Mouse (Mus musculus): ENCODE measurements at regions not wholly inside any gene's neighbourhood (a gene's known extent, or its start where the extent isn't known, plus 50 kb on each side); places are given as distances from the start of the nearest gene placed in this dataset.

- H3K4me1 ChIP-seq (ENCODE audit: control insufficient read depth, insufficient read depth, insufficient read length, low read length) = no peaks in the 10 kb centered on the region
- H3K27ac ChIP-seq (ENCODE audit: insufficient read depth, low read depth, low read length) = no peak overlapping the region
- 79% methylated on average over 5 of the region's 5 CpGs for WGBS
- no peaks in the 10 kb centered on the region for H3K27me3 ChIP-seq (ENCODE audit: control insufficient read depth, insufficient read depth, low read length)
- TF ChIP-seq CTCF (IDR thresholded peaks at IDR 0.05; ENCODE audit: extremely low read depth, insufficient read length, insufficient replicate concordance, low read depth, low read length) (no peak), POLR2A (IDR thresholded peaks at IDR 0.05; ENCODE audit: low read depth, low read length) (no peak)
- no peak overlapping the region for H3K4me3 ChIP-seq (ENCODE audit: low read depth, low read length)
- H3K36me3 ChIP-seq (ENCODE audit: control insufficient read depth, insufficient read depth, low read length) = no peaks in the 10 kb centered on the region
Observed at GRCm38 (mm10) chr8:11119030-11119634, 110.9 kb upstream of the Irs2 start.

DNA sequence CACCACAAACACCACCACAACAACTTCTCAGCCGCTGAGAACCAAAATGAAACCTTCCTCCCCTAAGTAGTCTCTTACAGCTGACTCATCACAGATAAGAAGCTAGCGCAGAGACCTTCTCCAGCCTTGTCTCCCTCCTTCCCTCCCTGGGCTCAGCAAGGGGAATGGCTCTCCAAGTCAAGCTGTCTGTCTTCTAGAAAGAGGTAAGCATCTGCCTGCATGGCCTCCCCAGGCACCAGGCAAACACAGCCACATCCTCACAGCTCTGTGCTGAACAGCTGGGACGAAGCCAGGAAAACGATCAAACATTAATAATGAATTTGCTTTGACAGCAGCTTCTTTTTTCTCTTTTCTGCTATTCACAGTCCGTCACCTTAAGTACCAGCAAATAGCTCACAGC, 108.3 kb upstream of the Irs2 start:
- TF ChIP-seq CTCF (IDR thresholded peaks at IDR 0.05; ENCODE audit: extremely low read depth, insufficient read length, insufficient replicate concordance, low read depth, low read length) = 0 out of 2 replicates have a peak, but pooled peaks have one; percentile 6
- no peak for TF ChIP-seq POLR2A (IDR thresholded peaks at IDR 0.05; ENCODE audit: low read depth, low read length)
- Histone ChIP-seq H3K4me1 (ENCODE audit: control insufficient read depth, insufficient read depth, insufficient read length, low read length) (peaks cover 5% of the 10 kb centered on the region; the same call in 1 of the 2 replicates), H3K4me3 (ENCODE audit: low read depth, low read length) (no peak overlapping the region), H3K36me3 (ENCODE audit: control insufficient read depth, insufficient read depth, low read length) (no peaks in the 10 kb centered on the region), H3K27ac (ENCODE audit: insufficient read depth, low read depth, low read length) (no peak overlapping the region), H3K27me3 (ENCODE audit: control insufficient read depth, insufficient read depth, low read length) (no peaks in the 10 kb centered on the region)
- 67% methylated on average over 5 of the region's 5 CpGs for WGBS

DNA sequence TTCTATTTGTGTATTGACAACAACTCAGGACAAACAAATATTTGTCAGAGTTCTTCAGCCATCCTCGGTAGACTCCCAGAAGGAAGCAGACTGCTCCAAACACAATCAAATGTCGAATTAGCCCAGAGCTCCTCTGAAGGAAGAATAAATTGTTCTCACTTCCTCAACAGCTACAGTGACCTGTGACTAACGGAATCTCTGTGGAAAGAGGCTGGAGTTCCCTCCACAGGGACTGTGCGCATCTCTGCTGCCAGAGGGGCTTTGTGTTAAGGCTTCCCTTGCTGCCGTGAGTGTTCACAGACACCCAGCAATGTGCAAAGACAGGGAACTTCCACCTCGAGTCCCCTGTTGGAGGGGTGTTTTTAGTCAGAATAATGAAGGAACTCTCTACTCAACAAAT, 107.0 kb upstream of the Irs2 start:
- H3K36me3 ChIP-seq (ENCODE audit: control insufficient read depth, insufficient read depth, low read length) = no peaks in the 10 kb centered on the region
- no peak overlapping the region for H3K4me3 ChIP-seq (ENCODE audit: low read depth, low read length)
- no peak for TF ChIP-seq CTCF (IDR thresholded peaks at IDR 0.05; ENCODE audit: extremely low read depth, insufficient read length, insufficient replicate concordance, low read depth, low read length)
- TF ChIP-seq POLR2A (IDR thresholded peaks at IDR 0.05; ENCODE audit: low read depth, low read length) = no peak
- no peaks in the 10 kb centered on the region for H3K27me3 ChIP-seq (ENCODE audit: control insufficient read depth, insufficient read depth, low read length)
- peaks cover 5% of the 10 kb centered on the region; the same call in 1 of the 2 replicates for H3K4me1 ChIP-seq (ENCODE audit: control insufficient read depth, insufficient read depth, insufficient read length, low read length)
- no peak overlapping the region for H3K27ac ChIP-seq (ENCODE audit: insufficient read depth, low read depth, low read length)
- WGBS = 42% methylated on average over 6 of the region's 6 CpGs

DNA sequence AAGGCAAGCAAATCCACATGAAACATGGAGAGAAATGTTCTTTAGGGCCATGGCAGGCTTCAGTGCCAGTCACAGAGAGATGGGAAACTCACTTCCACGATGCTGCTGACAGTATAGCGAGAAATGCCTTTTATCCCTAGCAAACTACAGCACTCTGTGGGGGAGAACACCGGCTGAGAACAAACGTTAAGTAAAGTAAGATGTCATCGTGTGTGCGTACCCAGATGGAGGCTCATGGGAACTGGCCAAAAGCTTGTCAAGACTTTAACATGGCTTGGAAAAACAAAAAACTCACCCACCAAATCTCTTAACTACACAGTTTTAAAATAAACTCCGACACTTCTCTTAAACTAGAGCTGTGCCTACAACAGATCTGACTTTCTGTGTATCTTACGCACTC, 106.3 kb upstream of the Irs2 start:
- Histone ChIP-seq H3K36me3 (ENCODE audit: control insufficient read depth, insufficient read depth, low read length) (no peaks in the 10 kb centered on the region), H3K27me3 (ENCODE audit: control insufficient read depth, insufficient read depth, low read length) (no peaks in the 10 kb centered on the region), H3K27ac (ENCODE audit: insufficient read depth, low read depth, low read length) (no peak overlapping the region), H3K4me1 (ENCODE audit: control insufficient read depth, insufficient read depth, insufficient read length, low read length) (peaks cover 5% of the 10 kb centered on the region; the same call in 1 of the 2 replicates), H3K4me3 (ENCODE audit: low read depth, low read length) (no peak overlapping the region)
- TF ChIP-seq POLR2A (IDR thresholded peaks at IDR 0.05; ENCODE audit: low read depth, low read length) = no peak
- no peak for TF ChIP-seq CTCF (IDR thresholded peaks at IDR 0.05; ENCODE audit: extremely low read depth, insufficient read length, insufficient replicate concordance, low read depth, low read length)
- WGBS = 79% methylated on average over 8 of the region's 8 CpGs

- Histone ChIP-seq H3K4me1 (ENCODE audit: control insufficient read depth, insufficient read depth, insufficient read length, low read length) (peaks cover 5% of the 10 kb centered on the region; the same call in 1 of the 2 replicates), H3K36me3 (ENCODE audit: control insufficient read depth, insufficient read depth, low read length) (no peaks in the 10 kb centered on the region), H3K4me3 (ENCODE audit: low read depth, low read length) (no peak overlapping the region), H3K27ac (ENCODE audit: insufficient read depth, low read depth, low read length) (no peak overlapping the region), H3K27me3 (ENCODE audit: control insufficient read depth, insufficient read depth, low read length) (no peaks in the 10 kb centered on the region)
- 22% methylated on average over 7 of the region's 7 CpGs for WGBS
- TF ChIP-seq CTCF (IDR thresholded peaks at IDR 0.05; ENCODE audit: extremely low read depth, insufficient read length, insufficient replicate concordance, low read depth, low read length) = no peak
- TF ChIP-seq POLR2A (IDR thresholded peaks at IDR 0.05; ENCODE audit: low read depth, low read length) = no peak
Observed at GRCm38 (mm10) chr8:11112908-11113532, 104.8 kb upstream of the Irs2 start.

DNA sequence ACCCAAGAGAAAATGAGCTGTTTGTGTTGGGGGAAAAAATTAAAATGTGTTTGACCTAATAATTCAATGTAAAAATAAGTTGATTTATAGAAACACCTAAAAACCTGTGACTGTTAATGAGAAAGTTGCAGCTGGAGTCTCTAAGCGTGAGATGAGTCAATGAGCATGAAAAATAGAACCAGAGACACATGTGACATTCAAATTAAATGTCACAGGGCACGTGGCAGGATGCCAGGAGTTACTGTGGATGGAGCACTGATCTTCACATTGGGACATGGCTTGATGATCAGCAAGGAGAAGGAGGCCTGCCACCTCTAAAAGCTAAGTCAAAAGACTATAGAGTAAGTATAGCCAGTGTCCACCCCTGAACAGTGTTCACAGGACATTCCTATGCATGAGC, 103.7 kb upstream of the Irs2 start:
- Histone ChIP-seq H3K27ac (ENCODE audit: insufficient read depth, low read depth, low read length) (no peak overlapping the region), H3K27me3 (ENCODE audit: control insufficient read depth, insufficient read depth, low read length) (no peaks in the 10 kb centered on the region), H3K4me3 (ENCODE audit: low read depth, low read length) (no peak overlapping the region), H3K36me3 (ENCODE audit: control insufficient read depth, insufficient read depth, low read length) (no peaks in the 10 kb centered on the region), H3K4me1 (ENCODE audit: control insufficient read depth, insufficient read depth, insufficient read length, low read length) (peaks cover 5% of the 10 kb centered on the region; the same call in 1 of the 2 replicates)
- 76% methylated on average over 2 of the region's 2 CpGs for WGBS
- TF ChIP-seq POLR2A (IDR thresholded peaks at IDR 0.05; ENCODE audit: low read depth, low read length) (no peak), CTCF (IDR thresholded peaks at IDR 0.05; ENCODE audit: extremely low read depth, insufficient read length, insufficient replicate concordance, low read depth, low read length) (no peak)

DNA sequence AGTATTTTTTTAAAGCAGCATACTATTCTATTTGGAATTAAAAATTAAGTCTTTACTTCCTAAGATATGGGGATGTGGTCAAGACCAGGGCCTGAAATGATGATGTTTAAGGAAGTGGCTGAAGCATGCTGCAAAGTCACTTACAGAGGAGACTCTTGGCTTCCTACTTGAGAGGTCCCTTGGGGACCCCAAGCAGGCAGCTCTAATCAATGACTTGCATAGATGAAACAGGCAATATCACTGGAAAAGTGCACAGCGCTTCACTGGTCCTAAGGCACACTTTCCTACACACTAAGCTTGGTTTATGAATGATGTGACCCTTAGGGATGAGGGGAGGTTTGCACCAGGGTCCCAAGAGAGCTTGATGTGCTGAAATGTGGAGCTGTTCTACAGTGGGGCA, 99.2 kb upstream of the Irs2 start:
- Histone ChIP-seq H3K4me1 (ENCODE audit: control insufficient read depth, insufficient read depth, insufficient read length, low read length) (no peaks in the 10 kb centered on the region), H3K27me3 (ENCODE audit: control insufficient read depth, insufficient read depth, low read length) (no peaks in the 10 kb centered on the region), H3K36me3 (ENCODE audit: control insufficient read depth, insufficient read depth, low read length) (no peaks in the 10 kb centered on the region), H3K27ac (ENCODE audit: insufficient read depth, low read depth, low read length) (no peak overlapping the region), H3K4me3 (ENCODE audit: low read depth, low read length) (no peak overlapping the region)
- WGBS = 93% methylated on average over 1 of the region's 1 CpGs
- TF ChIP-seq POLR2A (IDR thresholded peaks at IDR 0.05; ENCODE audit: low read depth, low read length) (no peak), CTCF (IDR thresholded peaks at IDR 0.05; ENCODE audit: extremely low read depth, insufficient read length, insufficient replicate concordance, low read depth, low read length) (no peak)

Data from small intestine, adult 2 months (tissue).